Mouse (Mus musculus) heart, postnatal 0 days (tissue): ENCODE results near the gene Eif3b. TPM values are rescaled to one million over a fixed set of nuclear protein-coding genes. Genes with fewer than 3 reads are reported as not detected.

Source experiments
- ATAC-seq: fragments of 200-750 bp; cut with Nextera tagmentation; 2 replicates; pipeline ENCODE4 v1.8.0; 2017; ENCODE audit warnings: low read depth, moderate number of reproducible peaks, moderate library complexity; ENCODE audit not compliant: insufficient read depth
- DNase-seq: peaks from one replicate; pipeline ENCODE4 v3.0.0-alpha.2; 2016; ENCODE audit warnings: low spot score
- H3K27ac ChIP-seq: fragments of 300-500 bp; sonication (generic); 2 replicates; pipeline ENCODE4 v1.5.1; 2014; ENCODE audit warnings: low read depth, mild to moderate bottlenecking
- H3K27me3 ChIP-seq: fragments of 300-500 bp; sonication (generic); 2 replicates; pipeline ENCODE4 v1.6.1; 2014; ENCODE audit warnings: low read length, mixed read lengths; ENCODE audit not compliant: control insufficient read depth, insufficient read depth
- H3K36me3 ChIP-seq: fragments of 300-500 bp; sonication (generic); replicated peaks from 2 replicates; pipeline ENCODE4 v1.6.1; 2014; ENCODE audit warnings: low read length, mixed read lengths; ENCODE audit not compliant: control insufficient read depth, insufficient read depth
- H3K4me1 ChIP-seq: fragments of 300-500 bp; sonication (generic); 2 replicates; pipeline ENCODE4 v1.6.1; 2014; ENCODE audit warnings: antibody characterized with exemption; ENCODE audit not compliant: control insufficient read depth, insufficient read depth
- H3K4me2 ChIP-seq: fragments of 300-500 bp; sonication (generic); 2 replicates; pipeline ENCODE4 v1.6.1; 2014; ENCODE audit warnings: low read depth, mild to moderate bottlenecking, low read length, moderate library complexity
- H3K4me3 ChIP-seq: fragments of 300-500 bp; sonication (generic); 2 replicates; pipeline ENCODE4 v1.5.1; 2014; ENCODE audit warnings: low read depth, low read length
- H3K9ac ChIP-seq: fragments of 300-500 bp; sonication (generic); replicated peaks from 2 replicates; pipeline ENCODE4 v1.6.1; 2014; ENCODE audit warnings: low read depth, low read length, mixed read lengths
- H3K9me3 ChIP-seq: fragments of 300-500 bp; sonication (generic); replicated peaks from 2 replicates; pipeline ENCODE4 v1.6.1; 2016; ENCODE audit warnings: low read length; ENCODE audit not compliant: control insufficient read depth
- CTCF ChIP-seq: IDR thresholded peaks from 2 replicates; pipeline ENCODE4 v1.5.1; 2016; ENCODE audit warnings: antibody characterized with exemption, control low read depth, low read depth
- EP300 ChIP-seq: IDR thresholded peaks from 2 replicates; pipeline ENCODE4 v1.6.1; 2016; ENCODE audit warnings: antibody characterized with exemption, low read depth
- WGBS: fragments of 180-500 bp; shearing (Covaris S2); extraction: QIAGEN DNeasy Blood & Tissue Kit; methylation state at CpG from one replicate; pipeline ENCODE4 v1.1.7; 2014; 5-methylcytosine and 5-hydroxymethylcytosine counted together
- polyA plus RNA-seq: library from polyadenylated mRNA; unstranded; fragments of >200 nt; fragmentation: Nextera tagmentation; extraction: Ambion mirVana; gene quantifications from 2 replicates; pipeline ENCODE4 v1.2.1, GENCODE M21; 2015
- total RNA-seq: library from RNA; depleted of rRNA; stranded (reverse); fragments of >200 nt; gene quantifications from 2 replicates; pipeline ENCODE4 v1.2.3, GENCODE M21; 2014; ENCODE audit warnings: low replicate concordance

Eif3b gene
- total and polyA plus RNA-seq, 2 experiments from 2014 or later: 37.4 to 40.0 TPM

- ATAC-seq: no peak
- H3K36me3 ChIP-seq: no peaks in the 10 kb centered on the region
- H3K9ac ChIP-seq: no peak overlapping the region
- DNase-seq: no peak
- no peak overlapping the region for H3K4me2 ChIP-seq
- no peak overlapping the region for H3K4me3 ChIP-seq
- H3K4me1 ChIP-seq: peaks cover 9% of the 10 kb centered on the region; the same call in 1 of the 2 replicates
- WGBS: 36% methylated on average over 3 of the region's 3 CpGs
- H3K27me3 ChIP-seq: no peaks in the 10 kb centered on the region
- H3K9me3 ChIP-seq: no peaks in the 10 kb centered on the region
- no peak overlapping the region for H3K27ac ChIP-seq
- TF ChIP-seq CTCF: no peak
- TF ChIP-seq EP300: no peak
Measured at GRCm38 (mm10) chr5:140374226-140374625, 44.9 kb upstream of the Eif3b start.

- 93% methylated on average over 4 of the region's 4 CpGs for WGBS
- H3K9ac ChIP-seq: no peak overlapping the region
- ATAC-seq (no peak), DNase-seq (no peak)
- H3K4me1 ChIP-seq: peaks cover 9% of the 10 kb centered on the region; the same call in 1 of the 2 replicates
- H3K36me3 ChIP-seq: no peaks in the 10 kb centered on the region
- no peak overlapping the region for H3K4me2 ChIP-seq
- no peaks in the 10 kb centered on the region for H3K27me3 ChIP-seq
- no peak overlapping the region for H3K4me3 ChIP-seq
- no peak overlapping the region for H3K27ac ChIP-seq
- TF ChIP-seq EP300 (no peak), CTCF (no peak)
- no peaks in the 10 kb centered on the region for H3K9me3 ChIP-seq
Measured at GRCm38 (mm10) chr5:140375249-140375829, 43.8 kb upstream of the Eif3b start.

- H3K4me2 ChIP-seq: no peak overlapping the region
- peaks cover 4% of the 10 kb centered on the region; the same call in 1 of the 2 replicates for H3K4me1 ChIP-seq
- H3K4me3 ChIP-seq: no peak overlapping the region
- H3K27me3 ChIP-seq: no peaks in the 10 kb centered on the region
- H3K9me3 ChIP-seq: no peaks in the 10 kb centered on the region
- ATAC-seq (no peak), DNase-seq (no peak)
- WGBS: 65% methylated on average over 6 of the region's 6 CpGs
- H3K36me3 ChIP-seq: no peaks in the 10 kb centered on the region
- H3K9ac ChIP-seq: no peak overlapping the region
- no peak for TF ChIP-seq EP300
- no peak for TF ChIP-seq CTCF
- no peak overlapping the region for H3K27ac ChIP-seq
Measured at GRCm38 (mm10) chr5:140378121-140378853, 40.8 kb upstream of the Eif3b start.

DNA sequence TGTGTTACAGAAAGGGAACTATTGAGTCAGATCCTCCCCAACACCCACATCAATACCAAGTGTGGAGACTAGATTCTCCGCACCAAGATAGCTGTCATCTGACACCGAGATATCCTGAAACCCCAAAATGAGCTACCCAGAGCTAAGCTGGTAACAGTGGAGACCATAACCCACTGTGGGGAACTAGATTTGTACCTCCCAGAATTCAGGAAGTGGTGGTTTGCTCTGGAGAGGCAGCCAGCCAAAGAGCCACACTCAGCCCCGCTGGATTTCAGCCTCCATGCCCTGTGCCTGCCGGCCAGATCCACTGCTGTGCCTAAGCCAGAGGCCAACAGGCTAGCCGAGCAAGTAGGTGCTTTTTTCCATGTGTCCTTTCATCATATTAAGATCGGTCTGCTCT, 39.8 kb upstream of the Eif3b start:
- Histone ChIP-seq H3K9ac (no peak overlapping the region), H3K27ac (no peak overlapping the region), H3K4me3 (no peak overlapping the region), H3K27me3 (no peaks in the 10 kb centered on the region), H3K4me2 (no peak overlapping the region), H3K4me1 (peaks cover 4% of the 10 kb centered on the region; the same call in 1 of the 2 replicates), H3K36me3 (no peaks in the 10 kb centered on the region), H3K9me3 (no peaks in the 10 kb centered on the region)
- no peak for ATAC-seq
- no peak for TF ChIP-seq EP300
- WGBS: 64% methylated on average over 6 of the region's 6 CpGs
- DNase-seq: no peak

DNA sequence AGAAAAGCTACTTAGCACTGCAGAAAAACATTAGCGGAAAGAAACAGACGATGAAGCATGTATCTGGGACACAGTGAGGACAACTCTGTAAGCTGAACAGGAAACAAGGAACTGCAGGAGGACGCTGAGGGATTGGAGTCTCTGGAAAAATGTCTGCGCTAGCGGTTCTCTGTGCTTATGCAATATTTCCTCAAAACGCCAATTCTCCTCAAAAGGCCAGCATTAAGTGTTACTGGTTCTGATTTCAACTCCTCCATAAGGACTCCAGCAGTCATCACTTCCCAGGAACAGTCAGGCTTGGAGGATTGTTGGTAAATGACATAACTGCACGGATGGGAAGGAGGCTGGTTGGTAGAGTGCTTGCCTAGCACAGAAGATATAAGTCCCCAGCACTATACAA, 38.0 kb upstream of the Eif3b start:
- Histone ChIP-seq H3K9ac (no peak overlapping the region), H3K4me2 (no peak overlapping the region), H3K36me3 (no peaks in the 10 kb centered on the region), H3K9me3 (no peaks in the 10 kb centered on the region), H3K27ac (no peak overlapping the region), H3K4me1 (peaks cover 4% of the 10 kb centered on the region; the same call in 1 of the 2 replicates), H3K4me3 (no peak overlapping the region), H3K27me3 (no peaks in the 10 kb centered on the region)
- DNase-seq: no peak
- TF ChIP-seq EP300: no peak
- TF ChIP-seq CTCF: no peak
- WGBS: 65% methylated on average over 7 of the region's 7 CpGs
- ATAC-seq: no peak
